8 mouse cellular contexts compared by ENCODE assay signal in genomic region chr4:147171557-147171956, GRCm38 (mm10). TPM values are rescaled to one million over a fixed set of nuclear protein-coding genes. Genes with fewer than 3 reads are reported as not detected.
DNase-seq lines count a peak whose midpoint lies in the region; ATAC-seq and TF ChIP-seq lines count a peak whose summit lies in the region.
"Not testable (repeated sequence)": the region's sequence is repeated elsewhere in the genome, so short reads cannot be mapped to it uniquely, and the experiment has no call there.
"Had no signal": no experiment of that assay in that cellular context is flagged by ENCODE, and none has a peak within 500 bp of the region (broad histone marks: within the 10 kb centered on the region; RNA-seq: fewer than 3 reads in every experiment).

No protein-coding gene starts in this region.

- not testable (repeated sequence) for H3K9me3 ChIP-seq in embryonic facial prominence, embryonic 15.5 days (replicated peaks); heart, embryonic 15.5 days (replicated peaks); hindbrain, embryonic 15.5 days; liver, embryonic 11.5 days (ENCODE audit: control insufficient read depth, low read length); liver, embryonic 16.5 days (replicated peaks; ENCODE audit: control insufficient read depth, low read length); midbrain, embryonic 12.5 days; stomach, postnatal 0 days (ENCODE audit: control insufficient read depth, low read length)

- H3K27me3 ChIP-seq in embryonic facial prominence, embryonic 15.5 days; heart, embryonic 15.5 days; hindbrain, embryonic 15.5 days; liver, embryonic 11.5 days (replicated peaks; ENCODE audit: control insufficient read depth, insufficient read depth, low read length); liver, embryonic 16.5 days (ENCODE audit: control insufficient read depth, insufficient read depth, low read depth, low read length); midbrain, embryonic 12.5 days; stomach, postnatal 0 days (ENCODE audit: control insufficient read depth, insufficient read depth, low read length): not testable (repeated sequence)

- WGBS in embryonic facial prominence, embryonic 15.5 days: 50% methylated on average over 1 of the region's 4 CpGs
- WGBS in heart, embryonic 15.5 days: 56% methylated on average over 2 of the region's 4 CpGs
- 58% methylated on average over 1 of the region's 4 CpGs for WGBS in hindbrain, embryonic 15.5 days
- WGBS in liver, embryonic 11.5 days: no CpG with 5 or more reads among the region's 4 CpGs
- WGBS in liver, embryonic 16.5 days (ENCODE audit: insufficient replicate concordance): no CpG with 5 or more reads among the region's 4 CpGs
- 70% methylated on average over 1 of the region's 4 CpGs for WGBS in midbrain, embryonic 12.5 days
- no CpG with 5 or more reads among the region's 4 CpGs for WGBS in stomach, postnatal 0 days

- H3K36me3 ChIP-seq in embryonic facial prominence, embryonic 15.5 days; heart, embryonic 15.5 days; hindbrain, embryonic 15.5 days; liver, embryonic 11.5 days (ENCODE audit: control insufficient read depth, insufficient read depth, low read length); liver, embryonic 16.5 days (ENCODE audit: control insufficient read depth, insufficient read depth); midbrain, embryonic 12.5 days; stomach, postnatal 0 days (ENCODE audit: control insufficient read depth, insufficient read depth, low read length): not testable (repeated sequence)

- DNase-seq in liver, embryonic 11.5 days (ENCODE audit: low spot score); stomach, postnatal 0 days (ENCODE audit: low spot score): not testable (repeated sequence)

- TF ChIP-seq EP300 in stomach, postnatal 0 days (optimal IDR thresholded peaks at IDR 0.05): not testable (repeated sequence)

- not testable (repeated sequence) for H3K4me1 ChIP-seq in embryonic facial prominence, embryonic 15.5 days; heart, embryonic 15.5 days (replicated peaks); hindbrain, embryonic 15.5 days (replicated peaks); liver, embryonic 11.5 days (replicated peaks; ENCODE audit: control insufficient read depth, insufficient read depth, low read length); liver, embryonic 16.5 days (ENCODE audit: control insufficient read depth, low read depth, low read length); midbrain, embryonic 12.5 days; stomach, postnatal 0 days (replicated peaks; ENCODE audit: control insufficient read depth, insufficient read depth)

- H3K4me2 ChIP-seq in embryonic facial prominence, embryonic 15.5 days (replicated peaks); heart, embryonic 15.5 days; hindbrain, embryonic 15.5 days; liver, embryonic 11.5 days; liver, embryonic 16.5 days (ENCODE audit: low read depth, low read length); midbrain, embryonic 12.5 days (replicated peaks); stomach, postnatal 0 days (replicated peaks; ENCODE audit: low read depth): not testable (repeated sequence)

- 0 out of 2 replicates have a peak, but pooled peaks have one; percentile 48 for ATAC-seq in embryonic facial prominence, embryonic 15.5 days (ENCODE audit: insufficient number of reproducible peaks, low FRiP score, low TSS enrichment, low read depth)
- ATAC-seq in heart, embryonic 15.5 days (replicated peaks; ENCODE audit: insufficient number of reproducible peaks, insufficient read depth, low FRiP score, low read depth): peak; percentile 45; the same call in 1 of the 2 replicates
- ATAC-seq in hindbrain, embryonic 15.5 days (ENCODE audit: low FRiP score, low read depth): 0 out of 2 replicates have a peak, but pooled peaks have one; percentile 34
- peak; percentile 65 for ATAC-seq in liver, embryonic 11.5 days (replicated peaks; ENCODE audit: low FRiP score)
- ATAC-seq in liver, embryonic 16.5 days (ENCODE audit: low read depth): peak; percentile 63
- 0 out of 2 replicates have a peak, but pooled peaks have one; percentile 21 for ATAC-seq in midbrain, embryonic 12.5 days (ENCODE audit: low FRiP score, low read depth)
- ATAC-seq in stomach, postnatal 0 days (ENCODE audit: low FRiP score, low TSS enrichment): 0 out of 2 replicates have a peak, but pooled peaks have one; percentile 32

- H3K9ac ChIP-seq in embryonic facial prominence, embryonic 15.5 days; heart, embryonic 15.5 days; hindbrain, embryonic 15.5 days; liver, embryonic 11.5 days (ENCODE audit: low read depth, low read length); liver, embryonic 16.5 days (ENCODE audit: low read depth, low read length); midbrain, embryonic 12.5 days (replicated peaks); stomach, postnatal 0 days (ENCODE audit: low read length): not testable (repeated sequence)

- not testable (repeated sequence) for H3K4me3 ChIP-seq in embryonic facial prominence, embryonic 15.5 days (replicated peaks); heart, embryonic 15.5 days; hindbrain, embryonic 15.5 days; liver, embryonic 11.5 days (ENCODE audit: low read depth, low read length); liver, embryonic 16.5 days (ENCODE audit: low read depth, low read length); midbrain, embryonic 12.5 days; stomach, postnatal 0 days (ENCODE audit: low read depth, low read length)

- not testable (repeated sequence) for H3K27ac ChIP-seq in embryonic facial prominence, embryonic 15.5 days (replicated peaks); heart, embryonic 15.5 days; hindbrain, embryonic 15.5 days (replicated peaks); liver, embryonic 11.5 days (ENCODE audit: low read depth, low read length); liver, embryonic 16.5 days (ENCODE audit: low read length); midbrain, embryonic 12.5 days (replicated peaks); stomach, postnatal 0 days (replicated peaks)

- not testable (repeated sequence) for TF ChIP-seq CTCF in stomach, postnatal 0 days (IDR thresholded peaks at IDR 0.05; ENCODE audit: low read depth)

RNA-seq across cellular contexts. Expression of gene Zfp991, which starts 39.7 kb away (rescaled TPM):
- polyA plus RNA-seq in embryonic facial prominence, embryonic 15.5 days (2015; fragmentation: Nextera tagmentation; extraction: Ambion mirVana): 4.4 and 4.9 TPM in 2 replicates
- 4.1 and 5.6 TPM in 2 replicates for polyA plus RNA-seq in heart, embryonic 15.5 days (2015; fragmentation: Nextera tagmentation; extraction: Ambion mirVana)
- polyA plus RNA-seq in hindbrain, embryonic 15.5 days (2015; fragmentation: Nextera tagmentation; extraction: Ambion mirVana): 4.6 and 5.9 TPM in 2 replicates
- polyA plus RNA-seq in liver, embryonic 11.5 days (2014; fragmentation: Nextera tagmentation; extraction: Ambion mirVana): 15.8 and 16.1 TPM in 2 replicates
- 2.7 and 3.1 TPM in 2 replicates for polyA plus RNA-seq in liver, embryonic 16.5 days (2015; fragmentation: Nextera tagmentation; extraction: Ambion mirVana)
- 5.0 and 6.0 TPM in 2 replicates for polyA plus RNA-seq in midbrain, embryonic 12.5 days (2016; fragmentation: Nextera tagmentation; extraction: Ambion mirVana)
- polyA plus RNA-seq in stomach, postnatal 0 days (2015; fragmentation: Nextera tagmentation; extraction: Ambion mirVana): 3.9 and 4.3 TPM in 2 replicates
- polyA plus RNA-seq: liver, adult 2 months had no signal
